ENCODE assay signal across 28 mouse cellular contexts in genomic region chr14:59928781-59929180, GRCm38 (mm10).
DNase-seq lines count a peak whose midpoint lies in the region; ATAC-seq and TF ChIP-seq lines count a peak whose summit lies in the region.
"Had no signal": no experiment of that assay in that cellular context is flagged by ENCODE, and none has a peak within 500 bp of the region (broad histone marks: within the 10 kb centered on the region; RNA-seq: fewer than 3 reads in every experiment).

No protein-coding gene starts in this region.

- WGBS in intestine, embryonic 14.5 days, result 84% methylated on average over 5 of the region's 5 CpGs
- WGBS in intestine, embryonic 15.5 days, result 82% methylated on average over 5 of the region's 5 CpGs
- WGBS in kidney, adult 2 months, result 83% methylated on average over 5 of the region's 5 CpGs

- no peak for TF ChIP-seq CTCF in kidney, adult 2 months (conservative IDR thresholded peaks at IDR 0.05; ENCODE audit: insufficient read depth, insufficient read length, low read depth, low read length)

- DNase-seq in intestine, embryonic 14.5 days (ENCODE audit: low spot score), result peak; percentile 31
- DNase-seq in ES-CJ7 (ENCODE audit: low read depth, low spot score), result peak; percentile 81
- DNase-seq in ZHBTc4 (ENCODE audit: low read depth, low spot score), result peak; percentile 67
- DNase-seq in lung, postnatal 4 days, result no peak
- DNase-seq in kidney, adult 2 months, result no peak
- no peak for DNase-seq in urinary bladder, postnatal 4 days (ENCODE audit: low spot score in 2 of 2)
- DNase-seq: adrenal gland, adult 8-10 months; adrenal gland, postnatal 25 days; B cell, adult 2 months; cerebellum, adult 11-12 months; cerebellum, adult 8-10 months; cerebellum, postnatal 10 days; cerebellum, postnatal 36 days; embryo, embryonic 11 days; gastrocnemius, postnatal 25 days had no signal

- no peaks in the 10 kb centered on the region for H3K36me3 ChIP-seq in intestine, embryonic 14.5 days (ENCODE audit: control insufficient read depth, insufficient read depth, low read length)
- H3K36me3 ChIP-seq in intestine, embryonic 15.5 days, result no peaks in the 10 kb centered on the region
- no peaks in the 10 kb centered on the region for H3K36me3 ChIP-seq in kidney, adult 2 months (ENCODE audit: control insufficient read depth, insufficient read depth, low read length)
- H3K36me3 ChIP-seq: embryonic facial prominence, embryonic 10.5 days; embryonic facial prominence, embryonic 13.5 days; forebrain, embryonic 12.5 days; forebrain, embryonic 15.5 days; G1E; hindbrain, embryonic 12.5 days; hindbrain, embryonic 15.5 days had no signal

- TF ChIP-seq POLR2A in kidney, adult 2 months (IDR thresholded peaks at IDR 0.05; ENCODE audit: low read depth, low read length), result no peak

- H3K4me1 ChIP-seq in intestine, embryonic 14.5 days (replicated peaks; ENCODE audit: control insufficient read depth, insufficient read depth, low read length), result no peaks in the 10 kb centered on the region
- no peaks in the 10 kb centered on the region for H3K4me1 ChIP-seq in intestine, embryonic 15.5 days (replicated peaks)
- no peaks in the 10 kb centered on the region for H3K4me1 ChIP-seq in kidney, adult 2 months (ENCODE audit: control insufficient read depth, insufficient read depth, low read length)
- H3K4me1 ChIP-seq: forebrain, embryonic 12.5 days; forebrain, embryonic 15.5 days; hindbrain, embryonic 12.5 days; hindbrain, embryonic 15.5 days had no signal

- no peak overlapping the region for H3K4me3 ChIP-seq in intestine, embryonic 14.5 days (ENCODE audit: low read depth, low read length)
- H3K4me3 ChIP-seq in intestine, embryonic 15.5 days (replicated peaks), result no peak overlapping the region
- H3K4me3 ChIP-seq in kidney, adult 2 months (ENCODE audit: insufficient read depth, low read depth, low read length), result no peak overlapping the region
- H3K4me3 ChIP-seq: embryonic facial prominence, embryonic 10.5 days; embryonic facial prominence, embryonic 13.5 days; erythroblast, embryonic 14.5 days; forebrain, embryonic 12.5 days; forebrain, embryonic 15.5 days; hindbrain, embryonic 12.5 days; hindbrain, embryonic 15.5 days had no signal

- no peak overlapping the region for H3K27ac ChIP-seq in intestine, embryonic 14.5 days (ENCODE audit: low read depth)
- no peak overlapping the region for H3K27ac ChIP-seq in intestine, embryonic 15.5 days
- H3K27ac ChIP-seq in kidney, adult 2 months (ENCODE audit: insufficient read depth, low read depth, low read length), result no peak overlapping the region
- H3K27ac ChIP-seq: embryonic facial prominence, embryonic 10.5 days; embryonic facial prominence, embryonic 13.5 days; forebrain, embryonic 12.5 days; forebrain, embryonic 15.5 days; hindbrain, embryonic 12.5 days; hindbrain, embryonic 15.5 days had no signal

- H3K9ac ChIP-seq in intestine, embryonic 14.5 days (ENCODE audit: low read length), result no peak overlapping the region
- H3K9ac ChIP-seq in intestine, embryonic 15.5 days, result no peak overlapping the region
- H3K9ac ChIP-seq: embryonic facial prominence, embryonic 13.5 days; forebrain, embryonic 12.5 days; forebrain, embryonic 15.5 days; hindbrain, embryonic 12.5 days; hindbrain, embryonic 15.5 days had no signal

- no peak overlapping the region for H3K4me2 ChIP-seq in intestine, embryonic 14.5 days (ENCODE audit: low read length)
- no peak overlapping the region for H3K4me2 ChIP-seq in intestine, embryonic 15.5 days (replicated peaks)
- H3K4me2 ChIP-seq: embryonic facial prominence, embryonic 13.5 days; forebrain, embryonic 12.5 days; forebrain, embryonic 15.5 days; heart, embryonic 11.5 days; hindbrain, embryonic 12.5 days; hindbrain, embryonic 15.5 days had no signal

- no peaks in the 10 kb centered on the region for H3K27me3 ChIP-seq in intestine, embryonic 14.5 days (replicated peaks; ENCODE audit: control insufficient read depth, insufficient read depth, low read length)
- H3K27me3 ChIP-seq in intestine, embryonic 15.5 days (replicated peaks), result no peaks in the 10 kb centered on the region
- H3K27me3 ChIP-seq in kidney, adult 2 months (replicated peaks; ENCODE audit: control insufficient read depth, insufficient read depth, low read length), result no peaks in the 10 kb centered on the region
- H3K27me3 ChIP-seq: CH12.LX; embryonic facial prominence, embryonic 13.5 days; forebrain, embryonic 12.5 days; forebrain, embryonic 15.5 days; hindbrain, embryonic 12.5 days; hindbrain, embryonic 15.5 days had no signal

- no peak for ATAC-seq in intestine, embryonic 14.5 days (replicated peaks; ENCODE audit: low FRiP score, low TSS enrichment, low read depth)
- ATAC-seq in intestine, embryonic 15.5 days, result no peak
- ATAC-seq: activated CD4-positive, CD25-positive, alpha-beta regulatory T cell, adult 4 months; forebrain, embryonic 15.5 days; Patski had no signal

- no peaks in the 10 kb centered on the region for H3K9me3 ChIP-seq in intestine, embryonic 14.5 days (ENCODE audit: control insufficient read depth, low read length)
- no peaks in the 10 kb centered on the region for H3K9me3 ChIP-seq in intestine, embryonic 15.5 days
- H3K9me3 ChIP-seq: embryonic facial prominence, embryonic 10.5 days; embryonic facial prominence, embryonic 13.5 days; forebrain, embryonic 12.5 days; forebrain, embryonic 15.5 days; hindbrain, embryonic 12.5 days; hindbrain, embryonic 15.5 days had no signal

Comparison
In these comparisons a context has a peak if more than half of its experiments do, and no peak if none do; other contexts are left out.
1. DNase-seq: peak in intestine, embryonic 14.5 days (single experiment), ES-CJ7 (single experiment) and ZHBTc4 (single experiment); none in lung, postnatal 4 days (0 of 2), kidney, adult 2 months (single experiment) and urinary bladder, postnatal 4 days (0 of 2).